Mouse (Mus musculus) macrophage (primary cell): ENCODE data around the gene Slc43a1. TPM values are rescaled to one million over a fixed set of nuclear protein-coding genes. Genes with fewer than 3 reads are reported as not detected.
"Not testable (repeated sequence)": the region's sequence is repeated elsewhere in the genome, so short reads cannot be mapped to it uniquely, and the experiment has no call there.

ENCODE experiments used
- H3K27ac ChIP-seq: fragments of 350-480 bp; formaldehyde crosslinking; 2 replicates; pipeline ENCODE4 v1.9.0; 2021
- H3K36me3 ChIP-seq: fragments of 350-480 bp; formaldehyde crosslinking; 2 replicates; pipeline ENCODE4 v1.9.0; 2021; ENCODE audit errors: inconsistent target
- H3K4me3 ChIP-seq: fragments of 350-480 bp; formaldehyde crosslinking; 2 replicates; pipeline ENCODE4 v1.9.0; 2021; ENCODE audit errors: inconsistent target
- H3K79me2 ChIP-seq: fragments of 350-480 bp; formaldehyde crosslinking; 2 replicates; pipeline ENCODE4 v1.9.0; 2021; ENCODE audit errors: inconsistent target
- WGBS: methylation state at CpG from one replicate; pipeline ENCODE4 v1.1.7; 2026; ENCODE audit warnings: inconsistent platforms; ENCODE audit not compliant: missing documents; 5-methylcytosine and 5-hydroxymethylcytosine counted together
- polyA plus RNA-seq: library from polyadenylated mRNA; stranded (reverse); fragments of 250-400 nt; gene quantifications from 3 replicates; pipeline ENCODE4 v1.2.4, GENCODE M21; 2018; ENCODE audit warnings: inconsistent platforms

Gene Slc43a1
- polyA plus RNA-seq, 1 experiment from 2014 or later, result 0.20 TPM

GRCm38 (mm10) chr2:84888657-84889315, 50.1 kb downstream of the Slc43a1 start:
- no peak overlapping the region for H3K4me3 ChIP-seq
- 14% methylated on average over 23 of the region's 28 CpGs for WGBS
- no peaks in the 10 kb centered on the region for H3K36me3 ChIP-seq

GRCm38 (mm10) chr2:84889316-84890044, 50.8 kb downstream of the Slc43a1 start:
- WGBS, result 16% methylated on average over 13 of the region's 14 CpGs

More at GRCm38 (mm10) chr2:84888657-84889315, 50.1 kb downstream of the Slc43a1 start:
- no peaks in the 10 kb centered on the region for H3K79me2 ChIP-seq
- no peak overlapping the region for H3K27ac ChIP-seq

DNA sequence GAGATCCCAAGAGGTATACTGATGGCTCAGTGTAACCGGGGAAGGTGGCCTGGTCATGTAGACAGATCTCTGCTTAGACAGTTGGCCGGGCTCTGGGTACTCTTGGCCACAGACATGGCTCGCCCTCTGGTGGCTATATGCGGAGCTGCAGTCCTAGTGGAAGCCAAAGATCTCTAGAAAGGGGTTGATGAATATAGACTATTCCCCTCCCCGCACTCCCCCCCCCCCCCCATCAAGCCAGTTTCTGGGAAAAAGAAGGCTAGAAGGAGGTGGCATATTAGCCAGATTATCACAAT, 51.3 kb downstream of the Slc43a1 start:
- H3K27ac ChIP-seq, result no peak overlapping the region
- H3K4me3 ChIP-seq, result no peak overlapping the region
- no peaks in the 10 kb centered on the region for H3K79me2 ChIP-seq
- 7% methylated on average over 5 of the region's 5 CpGs for WGBS
- no peaks in the 10 kb centered on the region for H3K36me3 ChIP-seq

More at GRCm38 (mm10) chr2:84889316-84890044, 50.8 kb downstream of the Slc43a1 start:
- H3K27ac ChIP-seq, result no peak overlapping the region
- H3K36me3 ChIP-seq, result no peaks in the 10 kb centered on the region
- H3K4me3 ChIP-seq, result no peak overlapping the region
- no peaks in the 10 kb centered on the region for H3K79me2 ChIP-seq

DNA sequence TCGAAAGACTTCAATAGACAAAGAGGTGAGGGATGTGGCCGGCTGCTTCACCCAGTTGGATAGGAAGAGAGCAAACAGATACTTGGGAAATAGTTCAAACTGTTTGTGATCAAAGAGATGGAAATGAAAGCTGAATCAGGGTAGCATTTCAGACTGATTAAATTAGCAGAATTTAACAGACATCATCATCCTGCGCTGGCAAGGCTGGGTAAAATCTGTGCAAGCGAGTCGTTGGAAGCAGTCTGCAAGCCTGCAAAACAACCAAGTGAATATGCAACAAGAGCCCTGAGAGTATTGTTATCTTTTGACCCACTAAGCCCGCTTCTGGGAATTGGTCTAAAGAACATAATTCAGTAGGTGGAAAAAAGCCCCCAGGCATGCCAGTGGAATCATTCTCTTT, 54.7 kb downstream of the Slc43a1 start:
- Histone ChIP-seq H3K79me2 (no peaks in the 10 kb centered on the region), H3K27ac (no peak overlapping the region), H3K4me3 (no peak overlapping the region), H3K36me3 (no peaks in the 10 kb centered on the region)
- WGBS, result 66% methylated on average over 6 of the region's 6 CpGs

DNA sequence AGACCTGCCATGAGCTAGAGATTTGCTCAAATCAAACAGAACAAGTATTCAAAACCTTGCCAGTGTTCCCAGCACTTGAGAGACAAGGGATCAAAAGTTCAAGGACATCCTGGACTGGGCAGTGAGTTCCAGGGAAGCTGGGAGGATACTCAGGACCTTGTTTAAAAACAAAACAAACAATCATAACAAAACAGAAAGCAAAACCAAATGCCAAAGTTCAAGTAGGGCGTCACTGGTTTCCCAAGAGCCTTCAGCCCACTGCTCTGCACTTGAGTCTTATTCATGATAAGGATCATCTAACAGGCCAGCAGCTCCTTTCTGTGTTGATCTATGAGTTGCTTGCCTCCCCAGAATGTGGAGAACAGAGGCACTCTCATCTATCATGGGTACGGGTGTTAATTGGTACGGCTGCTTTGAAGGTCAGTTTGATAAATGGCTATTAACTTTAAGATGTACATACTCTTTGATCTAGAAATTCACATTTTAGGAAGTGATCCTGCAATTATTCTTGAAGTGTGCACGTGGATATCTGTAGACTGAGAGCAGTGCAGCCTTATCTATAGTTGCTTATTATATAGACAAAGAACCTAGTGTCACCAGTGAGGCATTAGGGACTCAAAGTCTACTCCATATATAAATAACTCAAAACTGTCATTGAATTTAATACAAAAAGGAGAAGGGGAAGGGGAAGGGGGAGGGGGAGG, 57.0 kb downstream of the Slc43a1 start:
- H3K79me2 ChIP-seq, result no peaks in the 10 kb centered on the region
- no peaks in the 10 kb centered on the region for H3K36me3 ChIP-seq
- WGBS, result 64% methylated on average over 4 of the region's 4 CpGs
- no peak overlapping the region for H3K4me3 ChIP-seq
- H3K27ac ChIP-seq, result no peak overlapping the region

- H3K27ac ChIP-seq, H3K4me3 ChIP-seq, H3K79me2 ChIP-seq, H3K36me3 ChIP-seq: not testable (repeated sequence)
- 98% methylated on average over 6 of the region's 6 CpGs for WGBS
Observed at GRCm38 (mm10) chr2:84896686-84897085, 58.0 kb downstream of the Slc43a1 start.

DNA sequence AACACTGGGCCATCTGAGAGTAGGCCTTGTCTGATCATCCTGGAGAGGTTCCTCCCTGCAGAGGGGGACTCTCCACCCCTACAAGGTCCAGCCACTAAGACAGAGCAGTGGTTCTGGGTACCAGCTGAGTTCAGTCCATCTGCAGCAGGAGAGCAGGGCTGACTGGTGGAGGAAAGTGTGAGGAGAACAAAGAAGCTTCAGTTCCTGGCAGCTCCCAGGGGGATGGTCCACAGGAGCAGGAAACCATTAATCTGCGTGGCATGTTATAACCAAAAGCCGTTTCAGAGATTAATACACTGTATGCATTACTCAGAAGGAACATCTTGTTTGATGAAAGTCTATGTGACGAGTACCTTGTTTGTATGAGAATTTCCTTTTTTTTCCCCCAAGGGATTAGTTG, 74.1 kb downstream of the Slc43a1 start:
- H3K79me2 ChIP-seq, result no peaks in the 10 kb centered on the region
- WGBS, result 86% methylated on average over 3 of the region's 3 CpGs
- no peaks in the 10 kb centered on the region for H3K36me3 ChIP-seq
- H3K27ac ChIP-seq, result no peak overlapping the region
- no peak overlapping the region for H3K4me3 ChIP-seq

Other genes starting within 250 kb of the Slc43a1 start
- gene Ctnnd1, start 188.1 kb upstream of the Slc43a1 start, polyA plus RNA-seq, result 65.8 to 90.5 TPM (median 79.6 TPM) in 3 replicates
- not detected in 3 replicates for gene Btbd18, start 179.8 kb upstream of the Slc43a1 start, polyA plus RNA-seq
- gene Selenoh, start 168.1 kb upstream of the Slc43a1 start, polyA plus RNA-seq, result 14.1 to 49.5 TPM (median 34.3 TPM) in 3 replicates
- gene Gm28635, start 160.8 kb upstream of the Slc43a1 start, polyA plus RNA-seq, result not detected in 3 replicates
- 22.1 to 29.0 TPM (median 22.2 TPM) in 3 replicates for gene Med19, start 160.4 kb upstream of the Slc43a1 start, polyA plus RNA-seq
- gene Tmx2, start 159.7 kb upstream of the Slc43a1 start, polyA plus RNA-seq, result 50.9 to 82.2 TPM (median 59.6 TPM) in 3 replicates
- 32.4 to 50.5 TPM (median 45.2 TPM) in 3 replicates for gene Zdhhc5, start 123.7 kb upstream of the Slc43a1 start, polyA plus RNA-seq
- 8.7 to 16.7 TPM (median 10.6 TPM) in 3 replicates for gene Clp1, start 111.5 kb upstream of the Slc43a1 start, polyA plus RNA-seq
- gene Ypel4, start 104.8 kb upstream of the Slc43a1 start, polyA plus RNA-seq, result not detected in 3 replicates
- gene Gm19426, start 95.2 kb upstream of the Slc43a1 start, polyA plus RNA-seq, result not detected in 3 replicates
- 0.07 TPM in 1 of 3 replicates, not detected in the others for gene Serping1, start 63.4 kb upstream of the Slc43a1 start, polyA plus RNA-seq
- gene Ube2l6, start 40.0 kb upstream of the Slc43a1 start, polyA plus RNA-seq, result 74.5 to 138 TPM (median 98.4 TPM) in 3 replicates
- gene Smtnl1, start 16.2 kb upstream of the Slc43a1 start, polyA plus RNA-seq, result not detected in 3 replicates
- gene Timm10, start 11.9 kb upstream of the Slc43a1 start, polyA plus RNA-seq, result 22.0 to 55.9 TPM (median 31.3 TPM) in 3 replicates
- not detected in 3 replicates for gene Rtn4rl2, start 47.9 kb downstream of the Slc43a1 start, polyA plus RNA-seq
- 7.1 to 26.9 TPM (median 13.4 TPM) in 3 replicates for gene Slc43a3, start 97.7 kb downstream of the Slc43a1 start, polyA plus RNA-seq
- gene Prg2, start 141.6 kb downstream of the Slc43a1 start, polyA plus RNA-seq, result 1.7 TPM in 1 of 3 replicates, not detected in the others
- not detected in 3 replicates for gene Prg3, start 149.4 kb downstream of the Slc43a1 start, polyA plus RNA-seq
- gene Ssrp1, start 198.4 kb downstream of the Slc43a1 start, polyA plus RNA-seq, result 68.2 to 116 TPM (median 106 TPM) in 3 replicates
- not detected in 3 replicates for gene P2rx3, start 198.6 kb downstream of the Slc43a1 start, polyA plus RNA-seq
- gene Tnks1bp1, start 209.2 kb downstream of the Slc43a1 start, polyA plus RNA-seq, result 6.1 to 6.8 TPM (median 6.4 TPM) in 3 replicates